8 mouse cellular contexts compared by ENCODE assay signal in genomic region chr11:76456233-76456632, GRCm38 (mm10). TPM values are rescaled to one million over a fixed set of nuclear protein-coding genes. Genes with fewer than 3 reads are reported as not detected.
A peak's percentile ranks its signal among the peaks of the same experiment; 100 is the strongest.
DNase-seq lines count a peak whose midpoint lies in the region; ATAC-seq and TF ChIP-seq lines count a peak whose summit lies in the region.

No protein-coding gene starts in this region.

- TF ChIP-seq CTCF in G1E (IDR thresholded peaks at IDR 0.05; ENCODE audit: low read depth, low read length): peak; percentile 96
- peak; percentile 100 for TF ChIP-seq CTCF in layer of hippocampus, adult 2 months (conservative IDR thresholded peaks at IDR 0.05)

- peaks cover 19% of the 10 kb centered on the region for H3K27me3 ChIP-seq in G1E (ENCODE audit: insufficient read depth, low read length)
- no peaks in the 10 kb centered on the region for H3K27me3 ChIP-seq in forebrain, embryonic 15.5 days
- H3K27me3 ChIP-seq in lung, embryonic 16.5 days (ENCODE audit: control insufficient read depth, insufficient read depth, low read depth, low read length): no peaks in the 10 kb centered on the region

- H3K4me2 ChIP-seq in forebrain, embryonic 15.5 days (replicated peaks): no peak overlapping the region
- H3K4me2 ChIP-seq in lung, embryonic 16.5 days (ENCODE audit: low read depth, low read length): no peak overlapping the region

- no peak for ATAC-seq in G1E (ENCODE audit: extremely low read depth, insufficient number of reproducible peaks, low FRiP score, poor library complexity, severe bottlenecking)
- 0 out of 2 replicates have a peak, but pooled peaks have one; percentile 40 for ATAC-seq in cerebellum, adult (ENCODE audit: insufficient number of reproducible peaks, low FRiP score, low TSS enrichment)
- ATAC-seq in forebrain, embryonic 15.5 days (replicated peaks): peak; percentile 39
- ATAC-seq in lung, embryonic 16.5 days (ENCODE audit: low read depth): peak; percentile 70

- peak; percentile 60 for DNase-seq in G1E (ENCODE audit: low spot score)
- peak; percentile 93 for DNase-seq in heart, postnatal 4 days
- peak; percentile 71 to 88 for DNase-seq in layer of hippocampus, adult 2 months (ENCODE audit: low spot score in 2 of 2)
- peak; percentile 81 for DNase-seq in ovary, postnatal 10 days (ENCODE audit: low spot score)
- peak; percentile 85 for DNase-seq in thymus, postnatal 0 days (ENCODE audit: low spot score)

- WGBS in forebrain, embryonic 15.5 days: 19% methylated on average over 6 of the region's 6 CpGs
- WGBS in lung, embryonic 16.5 days: 21% methylated on average over 6 of the region's 6 CpGs

- H3K4me1 ChIP-seq in G1E (ENCODE audit: insufficient read depth, low read depth, low read length): no peaks in the 10 kb centered on the region
- peaks cover 9% of the 10 kb centered on the region for H3K4me1 ChIP-seq in forebrain, embryonic 15.5 days
- no peaks in the 10 kb centered on the region for H3K4me1 ChIP-seq in lung, embryonic 16.5 days (replicated peaks; ENCODE audit: control insufficient read depth, insufficient read depth, low read length)

- no peak overlapping the region for H3K4me3 ChIP-seq in G1E (ENCODE audit: low read depth, low read length)
- no peak overlapping the region for H3K4me3 ChIP-seq in forebrain, embryonic 15.5 days
- H3K4me3 ChIP-seq in layer of hippocampus, adult 2 months: no peak overlapping the region
- H3K4me3 ChIP-seq in lung, embryonic 16.5 days (ENCODE audit: low read length): no peak overlapping the region

- H3K27ac ChIP-seq in forebrain, embryonic 15.5 days (replicated peaks): 0 out of 2 replicates have a peak overlapping the region, but pooled peaks have one; percentile 9
- peak overlapping the region; percentile 58; the same call in 1 of the 2 replicates for H3K27ac ChIP-seq in layer of hippocampus, adult 2 months
- no peak overlapping the region for H3K27ac ChIP-seq in lung, embryonic 16.5 days (ENCODE audit: low read length)

- H3K36me3 ChIP-seq in G1E (replicated peaks): no peaks in the 10 kb centered on the region
- H3K36me3 ChIP-seq in forebrain, embryonic 15.5 days: peaks cover 77% of the 10 kb centered on the region
- peaks cover 6% of the 10 kb centered on the region; the same call in 1 of the 2 replicates for H3K36me3 ChIP-seq in lung, embryonic 16.5 days (ENCODE audit: control insufficient read depth, insufficient read depth, low read length)

- no peak overlapping the region for H3K9ac ChIP-seq in forebrain, embryonic 15.5 days (replicated peaks)
- H3K9ac ChIP-seq in lung, embryonic 16.5 days (ENCODE audit: low read length): no peak overlapping the region

- H3K9me3 ChIP-seq in G1E (replicated peaks): no peaks in the 10 kb centered on the region
- H3K9me3 ChIP-seq in forebrain, embryonic 15.5 days: no peaks in the 10 kb centered on the region
- H3K9me3 ChIP-seq in lung, embryonic 16.5 days (ENCODE audit: control insufficient read depth, low read length): no peaks in the 10 kb centered on the region

RNA-seq across cellular contexts. Expression of gene Timm22, which starts 49.5 kb away (rescaled TPM):
- 24.5 and 29.9 TPM in 2 replicates for total RNA-seq in G1E (2014; fragmentation: Nextera tagmentation)
- total RNA-seq in G1E (2017): 23.9 and 25.0 TPM in 2 replicates
- 22.8 and 28.1 TPM in 2 replicates for polyA plus RNA-seq in G1E (2012)
- polyA plus RNA-seq in forebrain, embryonic 15.5 days (2015; fragmentation: Nextera tagmentation; extraction: Ambion mirVana): 93.3 and 106 TPM in 2 replicates
- total RNA-seq in heart, postnatal 4 days (2021): 10 to 100 TPM; 38.9 to 48.2 TPM
- total RNA-seq in layer of hippocampus, adult 2 months (2021): 10 to 100 TPM; 28.6 to 29.4 TPM
- polyA plus RNA-seq in lung, embryonic 16.5 days (2015; fragmentation: Nextera tagmentation; extraction: Ambion mirVana): 97.3 and 98.8 TPM in 2 replicates
- polyA plus RNA-seq in thymus, postnatal 0 days (2015; fragmentation: Nextera tagmentation; extraction: Ambion mirVana): 116 and 117 TPM in 2 replicates

RNA-seq across cellular contexts. Expression of gene Nxn, which starts 57.3 kb away (rescaled TPM):
- total RNA-seq in G1E (2014; fragmentation: Nextera tagmentation) (4.4 TPM in 2 replicates), G1E (2017) (5.0 and 6.0 TPM in 2 replicates)
- polyA plus RNA-seq in G1E (2012): 4.8 TPM in 2 replicates
- polyA plus RNA-seq in forebrain, embryonic 15.5 days (2015; fragmentation: Nextera tagmentation; extraction: Ambion mirVana): 15.4 and 19.9 TPM in 2 replicates
- 10 to 100 TPM; 17.2 to 20.5 TPM for total RNA-seq in heart, postnatal 4 days (2021)
- 10 to 100 TPM; 11.6 to 12.2 TPM for total RNA-seq in layer of hippocampus, adult 2 months (2021)
- polyA plus RNA-seq in lung, embryonic 16.5 days (2015; fragmentation: Nextera tagmentation; extraction: Ambion mirVana): 18.7 and 19.4 TPM in 2 replicates
- 32.2 and 33.8 TPM in 2 replicates for polyA plus RNA-seq in thymus, postnatal 0 days (2015; fragmentation: Nextera tagmentation; extraction: Ambion mirVana)
